Mouse (Mus musculus) mesoderm, embryonic 11.5 days (tissue): ENCODE measurements at regions not wholly inside any gene's neighbourhood (a gene's known extent, or its start where the extent isn't known, plus 50 kb on each side); places are given as distances from the start of the nearest gene placed in this dataset.

Experiments used
- DNase-seq: peaks from one replicate; pipeline ENCODE4 v3.0.0-alpha.2; 2012; ENCODE audit warnings: low read depth, low spot score

DNA sequence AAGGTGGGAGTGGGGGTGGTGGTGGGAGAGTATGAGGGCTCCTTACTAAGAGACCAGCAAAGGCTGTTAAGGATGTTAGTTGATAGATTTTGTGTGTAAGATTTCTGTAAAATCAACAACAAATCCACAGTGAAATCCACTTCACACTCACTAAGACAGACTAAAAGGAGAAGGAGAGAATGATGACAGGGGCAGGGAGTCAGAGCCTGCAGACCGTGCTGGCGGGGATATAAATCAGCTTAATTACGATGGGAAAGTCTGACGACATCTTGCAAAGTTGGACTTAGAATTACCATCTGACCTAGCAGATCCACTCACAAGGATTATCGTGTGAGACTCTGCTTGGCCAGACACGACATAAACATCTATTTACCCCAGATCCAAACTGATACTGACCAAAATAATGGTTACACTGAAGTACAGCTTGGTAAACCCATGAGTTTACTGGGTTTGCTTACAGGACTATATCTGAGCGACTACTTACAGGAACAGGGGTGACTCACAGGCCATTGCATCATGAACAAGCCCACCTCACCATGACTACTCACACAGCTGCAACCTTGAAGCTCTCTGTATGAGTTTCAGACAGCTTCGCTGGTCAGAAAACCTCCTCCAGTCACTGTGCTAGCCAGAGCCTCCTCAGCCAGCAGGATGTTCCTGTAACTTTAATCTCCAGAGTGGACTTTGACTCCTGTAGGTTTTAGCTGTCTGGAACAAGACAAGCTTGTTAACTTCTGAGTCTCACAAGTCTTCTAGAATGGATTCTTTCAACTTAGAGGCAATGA lies 50.5 kb upstream of the Ednra start:
- DNase-seq, result no peak

DNA sequence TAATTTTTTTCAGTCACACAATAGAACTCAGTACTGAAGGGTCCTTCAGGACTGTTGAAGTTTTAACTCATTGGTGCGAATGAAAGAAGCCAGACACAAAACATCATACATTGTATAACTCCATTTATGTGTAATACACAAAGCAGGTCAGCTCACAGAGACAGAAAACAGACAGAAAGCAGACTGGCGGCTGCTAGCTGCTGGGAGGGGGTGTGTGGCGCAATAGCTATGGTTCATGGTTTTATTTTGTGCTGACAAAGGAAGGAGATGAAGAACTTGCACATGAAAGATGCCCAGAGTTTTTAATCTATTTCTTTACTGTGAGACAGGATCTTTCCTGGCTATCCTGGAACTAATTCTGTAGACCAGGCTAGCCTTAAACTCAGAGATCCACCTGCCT lies 51.3 kb upstream of the Ednra start:
- no peak for DNase-seq

DNA sequence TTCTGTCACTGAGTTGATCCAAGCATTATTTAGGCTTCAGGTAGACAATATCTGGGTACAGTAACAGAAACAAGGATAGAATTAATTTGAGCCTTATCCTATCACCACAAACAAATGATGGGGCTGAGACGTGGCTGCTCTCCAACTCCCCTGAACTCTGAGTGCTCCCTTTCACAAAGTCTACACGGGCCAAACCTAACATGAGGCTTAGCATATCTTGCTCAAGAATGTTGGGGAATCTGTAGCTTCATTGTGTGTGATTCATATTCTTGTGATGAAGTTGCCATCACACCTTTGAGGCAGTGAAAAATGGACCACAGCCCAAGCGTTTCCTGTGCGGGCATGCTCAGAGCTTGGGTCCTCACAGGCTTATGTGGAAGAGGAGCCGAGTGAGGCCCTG lies 53.3 kb upstream of the Ednra start:
- DNase-seq, result no peak

DNA sequence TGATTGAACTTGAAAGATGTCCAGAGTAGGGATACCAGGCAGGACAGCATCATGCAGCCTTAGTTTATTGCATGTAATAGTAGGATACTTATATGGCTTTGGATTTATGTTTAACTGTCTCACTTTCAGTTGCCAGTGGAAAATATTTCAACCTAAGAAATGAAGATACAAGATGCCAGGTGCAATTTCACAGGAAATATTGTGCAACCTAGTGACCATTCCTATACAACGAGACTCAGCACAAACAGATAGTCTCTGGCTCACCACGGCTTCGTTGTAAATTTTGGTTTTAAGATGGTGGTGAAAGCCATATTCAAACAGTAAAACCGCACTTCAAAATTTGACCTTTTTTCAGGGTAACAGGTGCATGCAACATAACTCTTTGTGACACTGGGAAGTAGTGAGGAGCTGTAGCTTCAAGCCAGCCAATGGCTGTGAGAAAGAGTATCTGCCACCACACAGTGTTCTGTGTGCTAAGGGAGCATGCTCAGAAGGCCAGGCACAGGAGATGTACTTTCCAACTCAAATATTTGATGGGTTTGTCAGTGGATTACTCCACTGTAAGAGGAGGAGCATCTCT lies 61.5 kb upstream of the Ednra start:
- no peak for DNase-seq

DNA sequence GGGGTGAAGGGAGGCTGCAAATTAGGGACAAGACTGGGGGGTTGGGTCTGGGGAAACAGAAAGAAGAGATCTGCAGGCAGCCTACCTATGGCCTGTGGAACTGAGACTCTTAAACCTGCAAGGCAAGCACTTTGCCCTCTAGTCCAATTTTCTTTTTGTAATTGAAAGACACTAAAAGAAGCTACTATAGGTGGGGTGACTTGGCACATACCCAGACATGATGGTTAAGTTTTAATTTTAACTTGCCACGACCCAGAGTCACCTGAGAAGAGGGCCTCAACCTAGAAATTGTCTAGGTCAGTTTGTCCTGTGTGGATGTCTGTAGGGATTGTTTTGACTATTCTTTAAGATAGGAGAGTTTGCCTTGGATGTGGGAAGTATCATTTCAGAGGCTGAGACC lies 70.6 kb upstream of the Ednra start:
- DNase-seq, result no peak

DNA sequence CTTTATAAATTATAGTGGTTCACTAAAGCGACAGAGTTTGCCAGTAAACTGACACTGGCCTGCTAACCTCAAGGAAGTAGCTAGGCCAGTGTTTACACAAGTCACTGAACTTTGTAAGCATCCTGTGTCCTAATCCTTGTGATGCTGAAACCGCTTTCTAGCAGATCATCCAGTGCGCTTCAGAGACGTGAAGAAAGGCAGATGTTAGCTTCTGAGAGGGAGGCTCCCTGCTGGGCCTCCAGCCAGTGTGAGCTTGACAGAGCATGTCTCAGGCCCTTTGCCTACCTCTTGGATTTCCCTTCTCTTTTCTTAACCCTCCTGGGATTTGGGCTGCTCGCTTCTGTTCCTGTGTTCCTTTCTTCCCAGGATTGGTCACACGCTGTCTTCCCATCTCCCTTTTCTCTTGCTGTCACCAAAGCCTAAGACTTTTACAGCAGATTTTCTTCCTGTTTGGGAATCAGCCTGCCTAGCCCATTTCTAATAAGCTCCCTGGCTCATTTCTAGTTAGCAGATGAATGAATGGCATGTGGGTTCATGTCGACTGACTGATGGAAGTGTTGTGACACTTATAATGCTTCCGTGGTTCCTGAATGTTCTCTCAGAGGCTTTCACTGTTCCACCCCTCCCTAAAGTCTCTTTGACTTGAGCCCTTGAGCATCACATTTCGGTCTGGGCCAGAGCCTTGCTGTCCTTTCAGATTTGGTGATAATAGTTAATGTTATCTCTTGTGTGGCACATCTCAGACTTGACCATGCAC lies 79.1 kb upstream of the Ednra start:
- no peak for DNase-seq

DNA sequence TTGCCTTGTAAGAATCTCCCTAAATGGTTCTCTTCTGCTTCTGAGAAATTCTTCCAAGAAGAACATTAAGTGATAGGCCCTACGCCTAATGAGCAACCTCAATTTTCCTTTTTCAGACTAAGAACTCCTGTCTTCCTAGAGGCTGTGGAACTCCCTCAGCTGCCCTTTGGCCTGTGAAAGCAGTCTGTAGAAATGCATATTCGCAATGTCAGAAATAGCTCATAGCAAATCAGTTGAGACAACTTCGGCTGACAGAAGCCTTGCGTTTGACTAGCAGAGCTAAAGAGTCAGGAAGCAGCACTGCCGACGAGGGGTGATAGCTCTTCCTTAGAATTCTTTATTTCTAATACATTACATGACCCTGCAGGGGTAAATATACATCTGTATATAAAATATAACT lies 80.3 kb upstream of the Ednra start:
- DNase-seq, result no peak

DNA sequence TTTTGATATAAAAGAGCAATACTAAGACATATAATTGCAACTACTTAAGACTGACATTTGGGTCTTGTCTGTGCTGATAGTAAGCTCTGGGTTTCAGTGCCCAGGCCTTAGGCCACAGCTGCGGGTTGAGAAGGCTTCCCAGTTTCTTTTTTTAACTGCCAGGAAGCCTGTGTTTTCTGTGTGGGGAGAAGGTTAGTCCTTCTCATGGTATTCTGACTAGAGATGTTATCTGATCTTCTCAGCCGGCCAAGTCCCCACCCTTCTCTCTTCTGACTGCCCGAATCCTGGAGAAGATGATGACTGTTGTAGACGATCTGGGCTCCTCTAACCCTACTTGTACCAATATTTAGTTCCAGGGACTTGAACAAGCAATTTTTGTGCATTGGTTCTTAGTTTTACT lies 80.7 kb upstream of the Ednra start:
- DNase-seq, result no peak

DNA sequence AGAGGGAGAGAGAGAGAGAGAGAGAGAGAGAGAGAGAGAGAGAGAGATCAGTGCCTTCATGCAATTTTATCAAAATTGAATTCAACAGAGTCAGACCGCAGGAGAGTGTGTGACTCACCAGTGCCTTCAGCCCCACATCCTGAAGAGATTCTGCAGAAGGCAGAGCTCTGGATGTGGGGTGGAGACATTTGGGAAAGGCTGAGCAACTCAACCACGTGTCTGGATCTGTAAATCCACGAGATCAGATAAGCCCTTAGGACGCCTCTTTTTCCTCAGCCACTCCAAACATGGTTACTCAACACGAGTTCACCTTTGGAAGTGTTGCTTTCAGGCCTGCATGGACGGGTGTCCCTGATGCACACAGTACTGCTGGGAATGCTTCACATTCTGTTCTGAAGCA lies 81.4 kb upstream of the Ednra start:
- DNase-seq, result no peak

DNA sequence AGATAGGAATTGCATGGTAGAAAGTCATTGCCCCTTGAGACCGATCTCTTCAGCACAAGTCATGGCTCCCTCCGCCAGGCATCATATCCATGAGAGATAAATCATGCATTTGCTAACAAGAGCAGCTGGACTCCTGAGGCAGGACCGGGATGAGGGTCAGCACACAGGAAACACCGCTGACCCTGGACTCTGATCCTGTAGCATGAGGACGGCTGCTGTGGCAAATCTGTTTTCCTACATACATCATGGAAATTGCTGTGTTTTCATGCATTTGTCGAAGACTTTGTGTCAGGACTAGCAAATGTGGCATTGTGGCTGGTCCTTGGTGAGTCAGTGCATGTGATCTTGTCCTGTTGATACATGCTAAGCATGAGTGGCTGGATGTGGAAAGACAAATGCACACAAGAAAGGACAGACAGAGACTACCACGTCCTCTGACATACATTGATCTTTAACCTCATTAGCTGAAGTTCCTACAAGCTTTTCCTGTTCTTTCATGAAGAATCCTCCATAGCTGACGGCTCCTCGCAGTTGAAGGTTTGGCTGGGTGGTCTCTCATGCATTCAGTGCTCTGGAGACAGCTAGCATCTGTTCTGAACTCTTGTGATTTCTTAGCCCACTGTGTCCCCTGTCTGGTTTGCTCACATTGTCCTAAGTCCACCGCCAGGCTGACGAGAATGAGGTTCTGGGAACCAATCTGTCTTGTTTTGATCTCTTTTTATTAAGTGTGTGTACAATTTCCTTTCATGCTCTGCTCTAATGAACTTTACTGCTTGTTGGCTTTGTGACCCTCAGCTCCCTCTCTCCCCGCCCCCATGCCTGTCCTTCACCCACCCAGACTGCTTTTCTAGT lies 90.8 kb upstream of the Ednra start:
- peak; percentile 67 for DNase-seq

DNA sequence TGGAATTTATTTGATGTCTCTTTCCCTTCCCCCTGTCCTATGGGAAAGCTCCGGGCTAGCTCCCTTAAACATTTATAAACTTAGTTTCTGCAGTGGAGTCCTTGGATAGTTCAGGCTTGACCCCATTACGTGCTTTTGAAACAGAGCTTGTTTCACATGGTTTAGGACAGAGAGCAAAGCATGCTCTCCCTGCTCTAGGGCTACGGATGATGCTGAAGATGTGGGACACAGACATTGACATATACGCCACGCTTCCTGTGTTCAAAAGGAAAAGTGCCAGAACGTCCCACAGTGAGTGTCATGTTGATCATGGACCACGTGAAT lies 91.3 kb upstream of the Ednra start:
- no peak for DNase-seq

DNA sequence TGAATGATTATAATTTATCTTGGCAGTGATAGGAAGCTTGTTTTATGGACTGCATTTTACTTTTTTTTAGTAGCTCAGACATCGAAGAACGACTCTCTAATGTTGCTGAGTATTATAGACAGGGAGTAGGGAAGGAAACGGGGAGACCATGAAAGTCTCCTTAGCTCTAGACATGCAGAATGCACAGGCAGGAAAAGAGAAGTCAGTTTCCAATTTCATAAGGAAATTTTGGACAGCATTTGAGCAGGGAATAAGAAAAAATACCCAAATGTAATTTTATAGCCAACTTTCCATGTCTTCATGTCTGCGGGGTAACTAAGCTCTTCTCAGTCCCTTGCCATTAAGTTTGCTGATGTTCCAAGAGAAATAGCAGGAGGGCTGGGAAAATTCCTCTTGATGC lies 92.0 kb upstream of the Ednra start:
- DNase-seq, result no peak

DNA sequence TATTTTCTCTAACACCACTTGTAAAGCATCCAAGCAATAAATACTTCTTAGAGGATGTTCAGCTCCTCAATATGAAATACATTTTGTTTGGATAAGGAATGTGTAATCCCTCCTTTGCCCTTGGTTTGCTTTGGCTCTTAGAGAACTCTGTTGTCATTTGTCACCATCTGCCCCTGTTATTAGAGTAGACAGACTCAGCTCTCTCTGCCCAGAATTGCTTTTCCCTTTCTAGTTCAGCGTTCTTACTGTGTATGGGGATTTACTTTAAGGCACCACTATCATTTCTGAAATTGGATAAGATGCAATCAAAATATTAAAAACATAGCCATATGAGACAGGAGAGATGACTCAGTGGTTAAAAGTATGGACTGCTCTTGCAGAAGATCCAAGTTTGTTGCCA lies 101.5 kb upstream of the Ednra start:
- DNase-seq, result no peak

DNA sequence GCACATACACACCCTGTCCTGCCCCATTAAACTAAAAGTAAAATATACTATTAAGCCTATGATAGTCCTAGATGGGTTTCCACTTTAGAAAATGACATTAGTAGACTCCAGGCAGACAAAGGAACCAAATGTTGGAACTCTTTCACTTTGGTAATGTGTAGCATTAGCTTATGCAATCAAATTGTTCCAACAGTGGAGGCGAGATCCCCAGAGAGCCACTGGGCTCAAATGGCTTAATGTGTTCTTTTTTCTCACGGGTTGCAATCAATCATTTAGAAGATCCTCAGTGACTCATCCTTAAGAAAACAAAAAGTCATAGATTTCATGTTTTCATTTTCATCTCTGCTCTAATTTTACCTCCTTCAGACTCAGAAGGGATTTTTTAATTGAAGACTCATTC lies 102.0 kb upstream of the Ednra start:
- DNase-seq, result no peak

DNA sequence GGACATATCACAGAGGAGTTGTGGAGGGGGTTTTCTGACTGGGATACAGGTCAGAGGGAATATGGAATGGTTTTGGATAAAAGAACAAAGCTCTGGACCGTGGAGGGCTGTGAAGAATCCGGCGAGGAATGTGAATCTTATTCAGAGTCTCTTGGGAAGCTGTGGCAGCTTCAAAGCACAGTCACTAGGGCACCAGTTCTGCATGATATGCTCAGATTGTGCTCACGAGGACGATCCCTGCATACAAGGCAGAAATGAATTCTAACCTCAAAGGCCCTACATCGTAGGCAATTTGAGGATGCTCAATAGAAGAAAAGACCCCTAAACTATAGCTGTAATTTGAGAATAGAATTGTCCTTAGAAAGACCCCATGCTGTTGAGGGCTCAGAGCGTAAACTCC lies 103.8 kb upstream of the Ednra start:
- peak; percentile 21 for DNase-seq

DNA sequence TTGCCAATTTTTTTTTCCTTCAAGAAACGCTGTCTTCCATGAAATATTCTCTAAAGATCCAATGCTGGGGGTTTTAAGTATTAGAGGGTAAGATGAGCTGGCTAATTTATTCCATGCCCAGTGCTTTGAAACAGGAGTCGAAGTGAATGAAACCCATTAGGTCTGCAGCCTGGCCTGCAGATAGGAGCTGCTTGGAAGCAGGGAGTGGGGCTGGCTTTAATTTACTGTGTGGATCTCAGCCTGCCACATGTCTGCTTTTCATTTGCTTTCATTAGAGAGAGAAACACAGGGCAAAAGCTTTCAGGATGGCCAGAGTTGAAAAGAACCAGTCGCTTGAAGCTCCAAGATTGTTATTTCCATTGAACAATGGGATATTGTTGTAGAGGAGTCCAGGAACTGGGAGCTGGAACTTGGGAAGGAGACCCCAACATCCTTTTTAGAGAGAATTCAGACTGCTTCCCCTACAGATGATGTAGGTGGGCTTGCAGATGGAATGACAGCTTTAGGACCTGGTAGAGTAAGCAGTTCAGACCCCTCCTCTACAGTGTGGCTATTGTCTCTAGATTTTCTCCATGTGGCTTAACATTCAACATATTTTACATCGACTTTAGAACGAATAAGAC lies 105.0 kb upstream of the Ednra start:
- peak; percentile 66 for DNase-seq

DNA sequence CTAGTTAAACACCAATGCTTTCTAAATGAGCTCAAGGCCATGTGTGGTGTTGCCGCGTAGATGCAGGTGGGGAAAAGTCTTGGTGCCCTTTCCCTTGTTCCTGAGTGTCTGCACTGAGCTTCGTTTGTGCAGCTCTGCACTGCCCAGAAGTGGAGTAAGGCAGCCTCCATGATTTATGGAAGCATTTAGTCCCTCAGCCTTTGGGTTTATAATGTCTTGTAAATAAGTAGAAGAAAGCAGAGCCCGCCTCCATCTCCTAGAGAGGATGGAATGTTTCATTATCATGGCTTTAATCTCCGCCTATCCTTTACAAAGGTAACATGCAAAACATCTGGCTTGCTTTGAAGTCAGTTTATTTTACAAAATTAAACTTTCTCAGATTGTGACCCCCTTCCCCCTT lies 105.5 kb upstream of the Ednra start:
- peak; percentile 43 for DNase-seq

DNA sequence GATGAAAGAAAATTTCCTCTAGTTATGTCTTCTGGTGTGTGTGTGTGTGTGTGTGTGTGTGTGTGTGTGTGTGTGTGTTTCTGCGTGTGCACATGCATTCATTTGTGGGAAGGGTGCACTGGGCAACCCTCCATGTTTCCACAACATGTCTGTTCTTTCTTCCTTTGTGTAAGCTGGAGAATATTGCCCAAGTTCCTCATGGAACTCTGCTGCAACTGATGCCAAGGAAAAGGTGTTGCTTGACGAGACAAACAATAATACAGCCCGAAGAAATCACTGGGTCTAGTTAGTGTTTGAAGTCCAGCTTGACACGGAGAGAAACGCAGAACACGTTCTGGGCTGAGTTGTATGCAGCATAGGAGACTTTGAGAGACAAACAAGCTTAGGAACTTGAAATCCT lies 110.0 kb upstream of the Ednra start:
- DNase-seq, result no peak

DNA sequence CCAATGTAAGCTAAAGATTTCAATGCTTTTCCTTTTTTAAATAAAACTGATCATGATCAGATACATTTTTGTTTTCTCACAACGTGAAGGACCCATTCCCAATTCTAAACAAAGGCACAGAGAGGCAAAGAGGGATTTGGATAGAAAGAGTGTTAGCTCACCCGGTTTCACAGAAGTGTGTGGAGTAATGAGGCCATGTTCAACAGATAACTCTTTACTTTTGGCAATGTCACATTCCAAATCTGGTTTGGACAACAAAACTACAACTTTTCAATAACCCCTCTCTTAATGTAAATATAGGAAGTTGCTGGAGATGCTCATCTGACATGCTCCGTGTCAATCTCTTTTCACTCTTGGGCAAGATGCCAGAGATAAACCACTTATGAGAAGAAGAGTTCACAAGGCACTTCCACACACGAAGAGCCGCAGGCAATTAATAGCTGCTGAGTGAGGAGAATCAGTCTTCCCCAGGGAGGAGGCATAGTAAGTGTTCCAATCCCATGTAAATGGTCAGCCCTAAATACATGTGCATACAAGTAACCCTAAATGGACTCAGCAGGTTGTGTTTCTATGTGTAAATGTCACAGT lies 112.7 kb upstream of the Ednra start:
- no peak for DNase-seq

DNA sequence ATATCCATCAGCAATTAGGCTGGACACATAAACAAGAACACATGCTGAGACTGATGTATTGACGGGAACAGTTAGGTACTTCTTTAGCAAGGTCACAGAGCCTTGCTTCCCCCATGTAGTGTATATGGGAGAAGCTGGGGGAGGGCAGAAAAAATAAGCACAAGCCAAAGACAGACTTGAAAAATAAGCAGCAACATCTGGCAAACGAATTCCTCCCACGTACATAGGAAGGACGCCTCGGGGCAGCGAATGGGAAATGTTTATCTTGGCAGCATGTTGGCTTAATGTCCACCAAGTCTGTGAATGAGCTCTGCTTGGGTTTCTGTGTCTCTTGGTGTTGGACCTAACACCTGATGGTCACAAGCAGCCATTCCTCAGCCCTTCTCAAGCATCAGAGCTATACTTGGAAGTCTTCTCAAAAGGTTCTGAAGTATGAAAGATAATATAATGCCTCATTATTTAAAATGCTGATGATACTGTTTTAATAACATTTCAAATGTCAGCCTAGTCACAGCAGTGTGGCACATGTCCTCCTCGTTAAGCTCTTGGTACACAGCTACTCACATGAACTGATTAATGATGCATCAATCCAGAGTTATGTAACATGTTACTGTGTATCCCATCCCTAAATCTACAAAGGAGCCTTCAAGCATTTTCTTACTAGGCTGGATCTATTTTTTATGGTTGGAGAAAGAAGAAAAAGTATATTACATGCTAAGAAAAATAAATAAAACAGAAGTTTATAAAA lies 118.3 kb upstream of the Ednra start:
- peak; percentile 67 for DNase-seq

DNA sequence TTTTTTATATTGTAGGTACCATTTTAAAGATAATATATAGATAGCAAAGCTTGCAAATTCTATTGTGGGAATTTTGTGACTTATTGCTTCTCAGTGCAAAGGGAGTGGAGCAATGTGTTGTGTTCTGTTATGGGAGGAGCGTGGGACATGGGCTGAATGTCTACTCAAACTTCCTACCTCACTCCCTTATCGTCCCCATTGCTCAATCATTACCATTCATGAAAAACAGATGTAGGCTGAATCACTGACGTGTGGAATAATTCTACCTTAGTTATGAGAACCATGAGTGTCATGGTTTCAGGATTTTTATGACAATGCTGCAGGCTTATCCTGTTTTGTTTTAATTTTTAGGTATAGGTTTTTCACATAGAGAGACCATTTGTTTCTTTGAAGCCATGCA lies 119.0 kb upstream of the Ednra start:
- no peak for DNase-seq
